Mouse (Mus musculus) heart, embryonic 14.5 days (tissue): ENCODE results near the gene Glod4. TPM values are rescaled to one million over a fixed set of nuclear protein-coding genes. Genes with fewer than 3 reads are reported as not detected.

ENCODE experiments used
- ATAC-seq: fragments of 200-750 bp; cut with Nextera tagmentation; 2 replicates; pipeline ENCODE4 v1.8.0; 2017; ENCODE audit warnings: low read depth, moderate TSS enrichment; ENCODE audit not compliant: insufficient number of reproducible peaks, insufficient read depth, low FRiP score
- H3K27ac ChIP-seq, 2 experiments: fragments of 200-500 bp in 1 of 2; fragments of 300-500 bp in 1 of 2; sonication (generic) in 1 of 2; replicated peaks in 1 of 2; 2 replicates each; pipeline ENCODE4 v1.5.1; 2012 to 2014; ENCODE audit warnings: low read depth in 2 of 2, low read length in 2 of 2, control low read depth in 1 of 2, mild to moderate bottlenecking in 1 of 2, mixed read lengths in 1 of 2; ENCODE audit not compliant: control insufficient read depth in 1 of 2, insufficient read depth in 1 of 2
- H3K27me3 ChIP-seq: fragments of 300-500 bp; sonication (generic); 2 replicates; pipeline ENCODE4 v1.6.1; 2014; ENCODE audit warnings: mild to moderate bottlenecking, low read length, control low read depth; ENCODE audit not compliant: control insufficient read depth, insufficient read depth
- H3K36me3 ChIP-seq: fragments of 300-500 bp; sonication (generic); 2 replicates; pipeline ENCODE4 v1.6.1; 2014; ENCODE audit warnings: mild to moderate bottlenecking, control low read depth, low read length, mixed read lengths; ENCODE audit not compliant: control insufficient read depth, insufficient read depth
- H3K4me1 ChIP-seq, 2 experiments: fragments of 200-500 bp in 1 of 2; fragments of 300-500 bp in 1 of 2; sonication (generic) in 1 of 2; 2 replicates each; pipeline ENCODE4 v1.6.1; 2012 to 2014; ENCODE audit warnings: low read length in 2 of 2, control low read depth in 1 of 2, mixed read lengths in 1 of 2; ENCODE audit not compliant: control insufficient read depth in 2 of 2, insufficient read depth in 2 of 2
- H3K4me2 ChIP-seq: fragments of 300-500 bp; sonication (generic); 2 replicates; pipeline ENCODE4 v1.6.1; 2014; ENCODE audit warnings: mild to moderate bottlenecking, low read length
- H3K4me3 ChIP-seq, 2 experiments: fragments of 200-500 bp in 1 of 2; fragments of 300-500 bp in 1 of 2; sonication (generic) in 1 of 2; 2 replicates each; pipeline ENCODE4 v1.5.1; 2012 to 2014; ENCODE audit warnings: low read length in 2 of 2, mild to moderate bottlenecking in 2 of 2, control low read depth in 1 of 2, low read depth in 1 of 2, moderate library complexity in 1 of 2; ENCODE audit not compliant: control insufficient read depth in 1 of 2, insufficient read depth in 1 of 2
- H3K9ac ChIP-seq: fragments of 300-500 bp; sonication (generic); 2 replicates; pipeline ENCODE4 v1.6.1; 2014; ENCODE audit warnings: mild to moderate bottlenecking, low read length
- H3K9me3 ChIP-seq: fragments of 300-500 bp; sonication (generic); 2 replicates; pipeline ENCODE4 v1.6.1; 2016; ENCODE audit warnings: low read length, control low read depth; ENCODE audit not compliant: control insufficient read depth
- WGBS: fragments of 180-500 bp; shearing (Covaris S2); extraction: QIAGEN DNeasy Blood & Tissue Kit; methylation state at CpG from one replicate; pipeline ENCODE4 v1.1.7; 2014; 5-methylcytosine and 5-hydroxymethylcytosine counted together
- polyA plus RNA-seq: library from polyadenylated mRNA; unstranded; fragments of >200 nt; fragmentation: Nextera tagmentation; extraction: Ambion mirVana; gene quantifications from 2 replicates; pipeline ENCODE4 v1.2.1, GENCODE M21; 2014

Gene Glod4
- 135 and 138 TPM in 2 replicates for polyA plus RNA-seq

DNA sequence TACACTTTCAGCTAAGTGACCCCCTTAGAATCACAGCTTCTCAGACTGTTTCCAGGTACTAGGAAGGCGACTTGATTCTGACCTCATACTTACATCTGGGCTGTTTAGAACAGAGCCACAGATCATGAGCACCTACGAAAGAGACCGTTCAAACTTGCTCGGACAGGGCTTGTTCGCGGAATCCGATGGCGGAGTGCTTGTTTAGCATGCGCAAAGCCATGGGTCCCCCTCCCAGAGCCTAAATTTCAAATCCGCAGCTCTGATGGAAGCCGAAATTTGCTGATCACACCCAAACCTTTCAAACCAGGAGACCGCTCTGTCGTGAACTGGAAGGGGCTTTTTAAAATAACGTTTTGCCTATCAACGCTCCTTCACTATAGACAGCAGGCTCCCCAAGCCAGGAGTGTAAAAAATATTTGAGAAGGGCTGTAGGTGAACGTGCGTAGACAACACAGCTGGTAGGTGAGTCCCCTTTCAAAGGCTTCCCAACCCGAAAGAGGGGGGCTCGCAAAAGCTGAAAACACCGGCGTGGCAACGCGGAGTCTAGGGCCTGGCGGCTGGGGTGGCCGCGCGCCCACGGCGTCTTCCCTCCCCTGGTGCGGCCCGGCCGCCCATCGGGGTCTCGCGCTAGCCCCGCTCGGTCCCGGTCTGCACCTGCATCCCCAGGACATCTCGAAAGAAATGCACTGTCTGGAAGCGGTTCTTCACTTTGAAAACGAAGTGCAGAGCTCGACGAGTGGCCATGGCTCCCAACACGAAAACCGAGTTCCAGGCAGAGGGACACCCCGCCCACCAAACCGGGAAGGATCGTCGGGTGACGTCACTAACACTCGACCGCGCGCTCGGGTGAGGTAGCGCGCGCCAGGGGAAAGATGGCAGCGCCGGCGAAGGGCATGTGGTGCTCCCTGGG, at the start of gene Glod4, which contains the start of gene Mrm3:
Gene Glod4 (minus strand): TSS at position 825 of the 910 bp plus-strand sequence.
Gene Mrm3 (plus strand): TSS at position 815 of the 910 bp plus-strand sequence.
- under 1% methylated on average over 61 of the region's 61 CpGs for WGBS
- peak within 1 kb of the TSS; percentile 79 to 81 for H3K4me3 ChIP-seq

DNA sequence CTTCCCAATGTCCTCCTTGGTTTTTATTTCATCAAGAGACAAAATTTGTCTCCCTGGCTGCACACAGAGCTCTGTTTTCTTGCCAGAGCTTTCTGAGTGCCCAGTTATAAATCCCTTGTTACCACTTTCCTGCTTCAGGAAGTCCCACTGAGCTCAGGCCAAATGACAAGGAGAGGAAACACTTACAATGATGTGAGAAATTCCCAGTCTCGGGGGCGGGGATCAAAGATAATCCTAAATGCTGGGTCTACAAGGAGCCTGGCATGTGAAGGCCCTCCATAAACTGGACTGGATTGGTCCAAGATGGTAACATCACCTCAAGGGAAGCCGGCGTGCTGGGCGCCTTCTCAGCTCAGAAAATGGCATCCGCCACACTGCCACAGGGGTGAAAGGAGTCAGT, 49.3 kb upstream of the Glod4 start:
- H3K9me3 ChIP-seq: no peaks in the 10 kb centered on the region
- 0 out of 2 replicates have a peak, but pooled peaks have one; percentile 32 for ATAC-seq
- WGBS: 65% methylated on average over 6 of the region's 6 CpGs
- peaks cover 26 to 35% of the 10 kb centered on the region in 2 experiments for H3K4me1 ChIP-seq
- peak overlapping the region; percentile 31 for H3K4me2 ChIP-seq
- no peaks in the 10 kb centered on the region for H3K36me3 ChIP-seq
- no peak overlapping the region for H3K9ac ChIP-seq
- H3K27ac ChIP-seq: peak overlapping the region; percentile 71 to 82
- H3K4me3 ChIP-seq: no peak overlapping the region
- no peaks in the 10 kb centered on the region for H3K27me3 ChIP-seq

More for the DNA sequence above, at the start of gene Glod4, which contains the start of gene Mrm3:
- Histone ChIP-seq H3K27me3 (no peaks in the 10 kb centered on the region), H3K4me2 (peak within 1 kb of the TSS; percentile 74), H3K36me3 (peaks cover 44% of the 10 kb centered on the region), H3K9me3 (no peaks in the 10 kb centered on the region), H3K9ac (peak within 1 kb of the TSS; percentile 86), H3K27ac (peak within 1 kb of the TSS; percentile 52 to 71; a peak in 3 of 4 replicates), H3K4me1 (peaks cover 2 to 8% of the 10 kb centered on the region in 2 experiments; a peak in 1 of 4 replicates)
- ATAC-seq: peak; percentile 80

DNA sequence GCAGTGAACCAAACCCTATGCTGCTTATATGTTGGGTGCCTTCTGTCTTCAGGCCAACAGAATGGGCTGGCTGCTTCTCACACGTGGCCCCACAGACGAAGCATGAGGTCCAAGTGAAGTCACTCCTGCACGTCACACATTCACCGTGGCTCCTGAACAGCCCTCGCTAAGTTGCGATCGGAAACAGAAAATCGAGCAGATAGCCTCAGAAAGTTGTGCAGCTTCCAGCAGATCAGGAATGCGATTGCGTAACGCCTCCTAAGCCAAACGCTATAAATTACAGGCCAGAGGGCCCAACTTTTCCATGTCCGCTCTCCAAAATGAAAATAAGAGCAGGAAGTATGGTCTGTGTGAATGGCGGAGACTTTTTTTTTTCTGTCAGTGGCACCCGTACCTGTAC, 48.9 kb upstream of the Glod4 start:
- Histone ChIP-seq H3K4me1 (peaks cover 29 to 35% of the 10 kb centered on the region in 2 experiments), H3K27ac (peak overlapping the region; percentile 71 to 82), H3K36me3 (no peaks in the 10 kb centered on the region), H3K4me3 (no peak overlapping the region), H3K9ac (0 out of 2 replicates have a peak overlapping the region, but pooled peaks have one; percentile 4), H3K9me3 (no peaks in the 10 kb centered on the region), H3K27me3 (no peaks in the 10 kb centered on the region), H3K4me2 (peak overlapping the region; percentile 31)
- WGBS: 54% methylated on average over 15 of the region's 15 CpGs
- ATAC-seq: 0 out of 2 replicates have a peak, but pooled peaks have one; percentile 23

DNA sequence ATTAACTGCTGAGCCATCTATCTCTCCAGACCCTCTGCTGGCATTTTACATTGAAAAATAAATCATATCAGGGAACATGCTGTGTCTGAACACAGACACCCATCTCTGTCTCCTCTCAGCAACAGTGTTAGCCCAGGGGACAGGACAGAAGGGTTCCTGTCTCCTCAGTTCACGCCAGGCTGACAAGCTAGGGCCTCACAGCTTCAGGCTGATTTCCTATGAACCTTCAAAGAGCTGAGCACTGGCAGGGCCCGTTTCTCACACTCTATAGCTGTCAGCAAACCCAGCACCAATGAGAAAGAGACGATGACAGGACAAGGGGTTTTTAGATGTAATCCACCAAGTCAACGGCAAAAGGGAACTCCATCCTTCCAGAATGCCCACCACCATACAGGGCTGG, 48.4 kb upstream of the Glod4 start:
- 23% methylated on average over 4 of the region's 4 CpGs for WGBS
- Histone ChIP-seq H3K9me3 (no peaks in the 10 kb centered on the region), H3K36me3 (no peaks in the 10 kb centered on the region), H3K4me3 (no peak overlapping the region), H3K9ac (peak overlapping the region; percentile 4; the same call in 1 of the 2 replicates), H3K4me1 (peaks cover 33 to 35% of the 10 kb centered on the region in 2 experiments), H3K27me3 (no peaks in the 10 kb centered on the region), H3K27ac (peak overlapping the region; percentile 71 to 82), H3K4me2 (peak overlapping the region; percentile 31)
- no peak for ATAC-seq

DNA sequence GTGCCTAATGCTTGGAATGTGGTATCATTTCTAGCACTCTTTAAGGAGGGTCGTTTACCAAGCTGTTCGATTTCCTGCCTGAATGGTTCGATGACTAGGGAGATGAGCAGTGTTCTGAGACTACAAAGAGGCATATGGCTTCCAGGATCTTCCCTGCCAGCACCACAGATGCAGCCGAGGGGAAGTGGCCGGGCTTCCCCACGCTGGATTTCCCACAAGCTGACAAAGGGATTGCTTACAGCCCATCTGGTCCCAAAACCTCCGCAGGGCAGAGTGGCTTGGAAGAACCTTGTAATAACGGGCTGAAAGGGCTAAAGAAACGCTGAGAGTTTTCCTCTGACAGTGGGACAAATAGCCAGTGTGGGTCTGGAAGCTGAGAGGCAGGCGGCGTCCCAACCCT, 46.8 kb upstream of the Glod4 start:
- H3K4me2 ChIP-seq: no peak overlapping the region
- H3K27me3 ChIP-seq: no peaks in the 10 kb centered on the region
- H3K27ac ChIP-seq: no peak overlapping the region
- no peak for ATAC-seq
- no peak overlapping the region for H3K9ac ChIP-seq
- WGBS: 58% methylated on average over 11 of the region's 11 CpGs
- no peaks in the 10 kb centered on the region for H3K36me3 ChIP-seq
- H3K4me1 ChIP-seq: peaks cover 39 to 45% of the 10 kb centered on the region in 2 experiments
- no peak overlapping the region for H3K4me3 ChIP-seq
- no peaks in the 10 kb centered on the region for H3K9me3 ChIP-seq

DNA sequence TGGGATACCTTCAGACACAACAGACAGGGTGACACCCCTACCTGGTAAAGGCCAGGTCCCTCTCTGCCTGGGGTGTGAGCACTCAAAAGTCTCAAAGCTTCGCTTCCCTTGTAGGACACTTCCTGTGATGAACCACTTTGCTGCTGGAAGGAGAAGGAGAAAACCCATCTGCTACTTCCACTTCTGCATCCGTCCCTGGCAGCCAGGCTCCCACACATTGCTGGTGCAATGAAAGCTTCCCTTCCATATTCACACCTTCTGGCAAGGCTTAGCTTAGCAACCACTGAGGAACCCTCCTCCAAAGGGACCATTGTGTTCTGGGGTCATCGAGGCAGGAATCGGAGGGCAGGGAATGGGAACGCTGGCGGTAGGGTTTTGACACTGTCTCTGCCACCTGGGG, 45.1 kb upstream of the Glod4 start:
- Histone ChIP-seq H3K9me3 (no peaks in the 10 kb centered on the region), H3K4me2 (no peak overlapping the region), H3K27me3 (no peaks in the 10 kb centered on the region), H3K4me3 (no peak overlapping the region), H3K36me3 (no peaks in the 10 kb centered on the region), H3K9ac (no peak overlapping the region), H3K27ac (no peak overlapping the region), H3K4me1 (peaks cover 34 to 37% of the 10 kb centered on the region in 2 experiments)
- no peak for ATAC-seq
- WGBS: 90% methylated on average over 6 of the region's 6 CpGs

DNA sequence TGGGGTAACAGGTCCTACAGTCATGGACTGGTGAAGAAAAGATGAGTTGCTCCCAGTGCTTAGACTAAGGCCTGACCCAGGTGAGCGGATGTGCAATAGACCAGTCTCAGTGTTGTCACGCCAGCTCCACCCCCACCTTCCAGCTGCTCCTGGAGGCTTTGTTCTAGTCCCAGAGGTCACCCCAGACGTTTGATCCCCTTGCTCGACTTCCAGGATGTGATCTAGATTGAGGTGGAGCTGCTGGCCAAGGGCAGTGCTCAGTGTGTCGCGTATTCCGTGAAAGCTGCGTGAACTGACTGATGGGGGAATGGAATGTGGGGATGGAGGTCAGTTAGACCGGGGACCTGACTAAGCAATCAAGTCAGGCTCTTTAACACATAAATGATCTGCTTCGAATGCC, 43.8 kb upstream of the Glod4 start:
- H3K4me3 ChIP-seq: no peak overlapping the region
- H3K9me3 ChIP-seq: no peaks in the 10 kb centered on the region
- no peak for ATAC-seq
- H3K9ac ChIP-seq: no peak overlapping the region
- WGBS: 50% methylated on average over 10 of the region's 10 CpGs
- H3K4me2 ChIP-seq: no peak overlapping the region
- H3K27me3 ChIP-seq: no peaks in the 10 kb centered on the region
- H3K27ac ChIP-seq: 0 out of 4 replicates have a peak overlapping the region, but pooled peaks of 1 of the 2 experiments have one; percentile 9
- no peaks in the 10 kb centered on the region for H3K36me3 ChIP-seq
- H3K4me1 ChIP-seq: peaks cover 25 to 28% of the 10 kb centered on the region in 2 experiments
